Mouse (Mus musculus) ES-Bruce4 (cell line): Measurements from ENCODE around the gene Sec1. TPM values are rescaled to one million over a fixed set of nuclear protein-coding genes. Genes with fewer than 3 reads are reported as not detected.

Source experiments
- H3K27ac ChIP-seq: 2 replicates; pipeline ENCODE4 v1.5.1; 2012; ENCODE audit warnings: low read length, inconsistent platforms; ENCODE audit not compliant: insufficient read depth
- H3K27me3 ChIP-seq: 2 replicates; pipeline ENCODE4 v1.6.1; 2012; ENCODE audit warnings: mild to moderate bottlenecking, low read length, inconsistent platforms; ENCODE audit not compliant: control insufficient read depth, poor library complexity, insufficient read depth, severe bottlenecking
- H3K36me3 ChIP-seq: 2 replicates; pipeline ENCODE4 v1.6.1; 2012; ENCODE audit warnings: inconsistent platforms, mild to moderate bottlenecking, low read length, moderate library complexity; ENCODE audit not compliant: control insufficient read depth, poor library complexity, insufficient read depth, severe bottlenecking
- H3K4me1 ChIP-seq: one replicate; pipeline ENCODE4 v1.8.1; 2011; ENCODE audit warnings: low read length; ENCODE audit not compliant: control insufficient read depth, insufficient read depth
- H3K4me3 ChIP-seq: 2 replicates; pipeline ENCODE4 v1.5.1; 2011; ENCODE audit warnings: low read depth, mild to moderate bottlenecking, low read length
- H3K9ac ChIP-seq: 2 replicates; pipeline ENCODE4 v1.6.1; 2012; ENCODE audit warnings: low read depth, mild to moderate bottlenecking, inconsistent platforms; ENCODE audit not compliant: poor library complexity, severe bottlenecking
- H3K9me3 ChIP-seq: replicated peaks from 2 replicates; pipeline ENCODE4 v1.6.1; 2012; ENCODE audit warnings: mild to moderate bottlenecking, low read length, inconsistent platforms; ENCODE audit not compliant: control insufficient read depth, poor library complexity, insufficient read depth, severe bottlenecking
- CTCF ChIP-seq: IDR thresholded peaks from one replicate; pipeline ENCODE4 v1.8.1; 2011; ENCODE audit warnings: low read depth, low read length
- EP300 ChIP-seq: IDR thresholded peaks from 2 replicates; pipeline ENCODE4 v1.6.1; 2011; ENCODE audit warnings: low read depth, low read length; ENCODE audit not compliant: insufficient read depth
- POLR2A ChIP-seq: IDR thresholded peaks from one replicate; pipeline ENCODE4 v1.8.1; 2011; ENCODE audit warnings: low read length; ENCODE audit not compliant: insufficient read depth
- polyA plus RNA-seq: library from polyadenylated mRNA; stranded (reverse); fragments of >200 nt; gene quantifications from 2 replicates; pipeline ENCODE4 v1.2.4, GENCODE M21; 2011; ENCODE audit warnings: low read depth; ENCODE audit not compliant: missing spikeins, insufficient read depth, insufficient read length

Gene Sec1
- polyA plus RNA-seq, 1 experiment = 1.4 TPM

DNA sequence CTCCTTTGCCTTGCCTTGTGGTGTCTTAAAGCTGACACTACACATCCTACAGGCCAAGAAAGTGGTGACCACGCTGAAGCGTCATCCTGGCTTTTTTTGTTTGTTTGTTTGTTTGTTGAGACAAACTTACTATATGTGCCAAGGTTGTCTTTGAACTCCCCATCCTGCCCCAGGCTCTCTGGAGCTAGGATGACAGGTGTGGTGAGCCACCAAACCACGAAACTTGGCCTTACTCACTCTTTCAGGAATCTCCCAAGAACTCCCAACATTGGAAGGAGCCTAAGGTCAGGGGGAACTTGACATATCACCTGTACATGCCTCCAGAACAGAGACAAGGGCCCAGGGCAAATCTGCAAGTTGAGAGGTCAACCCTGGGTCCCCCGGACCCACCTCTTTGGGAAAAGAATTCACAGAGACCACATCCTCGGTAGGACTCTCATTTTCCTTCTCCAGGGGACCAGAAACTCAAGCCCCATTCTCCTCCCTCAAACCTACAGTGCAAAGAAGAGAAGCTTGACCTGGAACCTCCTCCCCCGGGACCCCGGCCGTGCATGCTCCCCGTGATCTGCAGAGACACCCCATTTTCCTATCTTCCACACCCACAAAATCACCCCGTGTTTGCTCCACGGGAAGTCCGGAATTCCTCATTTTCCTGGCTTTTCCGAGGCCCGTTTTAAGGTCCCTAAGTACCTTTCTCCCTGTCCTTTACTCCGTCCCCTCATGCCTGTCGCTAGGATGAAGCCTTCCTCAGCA is 51.5 kb downstream of the Sec1 start:
- Histone ChIP-seq H3K27ac (peak overlapping the region; percentile 31; the same call in 1 of the 2 replicates), H3K4me3 (peak overlapping the region; percentile 68), H3K9ac (peak overlapping the region; percentile 63), H3K4me1 (no peaks in the 10 kb centered on the region), H3K9me3 (no peaks in the 10 kb centered on the region), H3K27me3 (no peaks in the 10 kb centered on the region), H3K36me3 (no peaks in the 10 kb centered on the region)
- no peak for TF ChIP-seq CTCF
- TF ChIP-seq EP300 = no peak
- no peak for TF ChIP-seq POLR2A

DNA sequence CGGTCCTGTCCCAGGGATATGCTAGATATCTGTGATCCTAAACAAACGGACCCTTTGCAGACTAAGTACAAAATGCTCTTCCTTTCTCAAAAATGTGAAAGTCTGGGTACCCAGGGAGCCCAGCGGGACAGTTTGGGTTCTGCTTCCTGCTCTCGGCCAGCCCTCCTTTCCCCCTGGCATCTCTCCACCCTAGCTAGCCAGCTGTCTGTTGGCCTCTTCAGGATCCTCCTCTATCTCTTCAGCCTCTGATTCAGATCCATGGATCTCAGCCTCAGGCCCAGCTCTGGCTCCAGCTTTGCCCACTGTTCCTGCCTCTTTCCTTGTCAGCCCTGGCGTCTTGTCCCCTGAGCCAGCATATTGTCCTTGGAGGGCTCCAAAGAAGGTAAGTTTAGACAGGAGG is 52.1 kb downstream of the Sec1 start:
- Histone ChIP-seq H3K27me3 (no peaks in the 10 kb centered on the region), H3K9ac (no peak overlapping the region), H3K36me3 (no peaks in the 10 kb centered on the region), H3K4me3 (no peak overlapping the region), H3K4me1 (no peaks in the 10 kb centered on the region), H3K27ac (no peak overlapping the region), H3K9me3 (no peaks in the 10 kb centered on the region)
- TF ChIP-seq POLR2A = no peak
- no peak for TF ChIP-seq EP300
- TF ChIP-seq CTCF = no peak

DNA sequence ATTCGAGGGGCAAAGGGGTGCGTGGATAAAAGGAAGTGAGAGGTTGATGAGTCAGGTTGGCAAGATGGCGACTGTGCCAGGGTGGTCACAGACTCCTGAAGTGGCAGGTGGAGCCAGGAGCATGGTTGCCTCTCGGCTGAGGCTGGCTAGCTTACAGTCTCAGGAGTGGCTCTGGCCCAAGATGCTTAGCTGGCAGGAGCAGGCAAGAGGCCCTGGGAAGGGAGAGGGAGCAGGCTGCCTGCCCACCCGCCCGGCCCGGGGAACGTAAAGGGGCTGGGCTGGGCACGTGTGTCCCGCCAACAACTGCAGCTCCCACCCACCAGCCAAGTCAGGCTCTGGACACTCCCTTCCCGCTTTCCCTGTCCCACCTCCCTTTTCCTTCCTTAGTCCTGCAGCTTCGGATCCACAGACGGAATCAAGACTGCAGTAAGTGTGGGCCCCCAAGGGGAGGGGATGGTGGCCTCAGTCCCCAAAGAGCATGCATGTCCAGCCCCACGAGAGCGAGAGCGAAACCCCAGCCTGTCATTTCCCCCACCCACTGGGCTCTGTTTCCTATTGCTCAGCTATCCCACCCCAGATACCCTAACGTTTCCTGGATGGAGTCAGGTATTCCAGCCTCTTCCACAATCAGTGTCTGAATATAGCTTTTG is 52.7 kb downstream of the Sec1 start:
- Histone ChIP-seq H3K4me1 (no peaks in the 10 kb centered on the region), H3K36me3 (no peaks in the 10 kb centered on the region), H3K27me3 (no peaks in the 10 kb centered on the region), H3K9me3 (no peaks in the 10 kb centered on the region), H3K4me3 (no peak overlapping the region), H3K9ac (no peak overlapping the region), H3K27ac (no peak overlapping the region)
- TF ChIP-seq EP300 (no peak), CTCF (no peak), POLR2A (no peak)

DNA sequence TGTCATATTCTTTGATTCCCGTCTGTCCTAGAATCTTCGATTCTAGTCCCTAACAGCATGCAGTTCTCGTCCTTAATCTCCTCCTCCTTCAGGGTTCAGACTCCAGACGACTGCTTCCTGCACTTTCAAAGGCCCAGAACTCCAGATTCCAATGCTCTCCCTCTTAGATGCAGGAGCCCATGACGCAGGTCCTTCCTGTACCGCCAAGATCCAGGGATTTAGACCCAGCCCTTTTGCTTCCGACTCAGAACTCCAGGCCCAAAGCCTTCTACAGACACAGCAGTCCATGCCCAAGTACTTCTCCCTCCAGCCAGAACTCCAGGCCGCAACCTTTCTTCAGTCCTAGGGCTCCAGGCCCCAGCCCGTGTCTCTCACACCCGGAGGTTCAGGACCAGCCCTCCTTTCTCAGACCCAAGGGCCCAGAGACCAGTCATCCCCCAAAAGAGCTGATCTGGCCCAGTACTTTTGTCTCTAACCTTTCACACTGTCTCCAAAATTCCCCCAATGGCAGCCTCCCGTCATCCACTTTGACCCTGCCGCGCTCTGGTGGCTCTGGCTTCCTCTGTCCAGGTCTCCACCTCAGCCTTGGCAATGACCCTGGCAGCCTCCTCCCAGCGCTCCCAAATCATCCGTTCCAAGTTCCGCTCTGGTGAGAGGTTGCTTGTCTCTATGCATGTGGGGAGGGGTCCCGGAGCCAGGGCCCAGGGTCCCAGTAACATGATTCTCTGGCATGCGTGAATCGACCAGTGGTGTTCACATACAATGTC is 53.8 kb downstream of the Sec1 start:
- H3K4me3 ChIP-seq = no peak overlapping the region
- no peaks in the 10 kb centered on the region for H3K36me3 ChIP-seq
- H3K27me3 ChIP-seq = no peaks in the 10 kb centered on the region
- no peak overlapping the region for H3K9ac ChIP-seq
- no peak overlapping the region for H3K27ac ChIP-seq
- H3K9me3 ChIP-seq = no peaks in the 10 kb centered on the region
- no peak for TF ChIP-seq POLR2A
- no peak for TF ChIP-seq CTCF
- no peaks in the 10 kb centered on the region for H3K4me1 ChIP-seq

DNA sequence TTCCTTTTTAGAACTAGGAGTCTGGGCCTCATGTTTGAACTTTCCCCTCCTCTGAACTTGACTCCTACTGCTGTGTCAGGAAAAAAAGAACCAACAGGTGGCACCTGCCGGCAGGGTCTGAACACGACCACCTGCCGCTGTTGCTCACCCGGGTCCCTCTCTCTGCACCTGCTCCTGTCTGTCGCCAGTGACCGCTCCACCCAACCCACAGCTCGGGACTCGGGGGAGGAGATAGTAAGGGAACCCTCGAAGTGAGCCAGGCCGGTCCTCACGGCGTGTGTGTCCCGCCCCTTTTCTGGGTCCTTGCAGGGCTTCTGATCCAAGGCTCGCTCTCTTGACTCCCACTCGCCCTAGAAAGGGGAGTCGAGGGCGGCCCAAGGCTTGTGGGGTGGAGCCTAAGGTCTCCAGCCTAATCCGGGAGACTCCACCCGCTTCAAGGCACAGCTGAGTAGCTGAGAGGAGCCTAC is 54.6 kb downstream of the Sec1 start, which contains the start of gene Mamstr:
Gene Mamstr, plus strand, starts transcription at position 417 of the 467 bp plus-strand sequence.
- Histone ChIP-seq H3K27me3 (no peaks in the 10 kb centered on the region), H3K36me3 (no peaks in the 10 kb centered on the region), H3K4me1 (no peaks in the 10 kb centered on the region), H3K9ac (peak within 1 kb of the TSS; percentile 20; the same call in 1 of the 2 replicates), H3K4me3 (peak within 1 kb of the TSS; percentile 8; the same call in 1 of the 2 replicates), H3K27ac (no peak within 1 kb of the TSS), H3K9me3 (no peaks in the 10 kb centered on the region)
- TF ChIP-seq CTCF = no peak
- TF ChIP-seq POLR2A = no peak
- no peak for TF ChIP-seq EP300
